Mouse (Mus musculus) cerebellum, postnatal 25 days (tissue): Measurements from ENCODE around the gene Gpr157.

Experiments used
- DNase-seq, 2 experiments: peaks; one replicate each; pipeline ENCODE4 v3.0.0; 2021; ENCODE audit warnings: mixed read lengths in 2 of 2

Gene Gpr157

DNA sequence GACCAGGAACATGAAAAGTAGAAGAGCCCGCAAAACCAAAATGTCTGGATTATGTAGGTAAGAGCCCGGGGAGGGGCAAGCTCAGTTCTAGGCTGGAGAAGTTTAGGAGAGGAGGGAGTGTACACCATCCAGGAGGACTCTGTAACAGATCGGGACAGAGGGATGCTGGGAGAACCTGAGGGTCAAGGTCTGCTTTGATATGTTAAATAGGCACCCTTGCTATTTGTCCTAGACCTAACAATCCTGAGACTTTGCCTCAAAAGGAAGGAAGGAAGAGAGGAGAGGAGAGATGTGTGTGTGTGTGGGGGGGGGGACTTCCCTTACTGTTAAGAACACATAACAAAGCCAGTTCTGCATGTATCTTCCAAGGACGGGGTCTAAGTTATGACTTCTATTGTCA is 68.1 kb downstream of the Gpr157 start:
- DNase-seq, result no peak
